In the genomic region with DNA sequence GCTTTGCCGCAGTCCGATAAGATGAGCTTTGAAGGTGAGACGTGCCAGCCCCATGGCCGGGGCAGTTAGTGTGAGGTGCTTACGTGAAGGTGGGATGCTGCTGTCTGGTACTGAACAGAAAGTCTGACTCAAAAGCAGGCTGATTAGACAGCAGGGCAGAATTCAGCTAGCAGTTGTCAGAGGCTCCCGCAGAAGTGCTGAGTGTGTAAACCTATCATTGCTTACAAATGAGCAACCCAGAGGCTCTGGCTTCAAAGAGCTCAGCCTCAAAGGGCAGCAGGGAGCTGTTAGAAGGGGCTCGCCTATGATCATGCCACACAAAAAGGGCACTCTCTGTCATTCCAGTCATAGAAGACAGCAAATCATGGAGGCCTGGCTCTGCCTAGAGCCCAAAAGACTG, we compare ENCODE assay signal across 19 mouse cellular contexts.
DNase-seq lines count a peak whose midpoint lies in the region; ATAC-seq and TF ChIP-seq lines count a peak whose summit lies in the region.
"Had no signal": no experiment of that assay in that cellular context is flagged by ENCODE, and none has a peak within 500 bp of the region (broad histone marks: within the 10 kb centered on the region; RNA-seq: fewer than 3 reads in every experiment).

No protein-coding gene starts in this region.

- TF ChIP-seq POLR2A in brain, embryonic 14.5 days (IDR thresholded peaks at IDR 0.05; ENCODE audit: borderline replicate concordance, extremely low read depth, insufficient read depth, insufficient read length, poor library complexity, severe bottlenecking), result no peak

- no peaks in the 10 kb centered on the region for H3K36me3 ChIP-seq in hindbrain, embryonic 10.5 days
- H3K36me3 ChIP-seq in hindbrain, embryonic 11.5 days (ENCODE audit: control insufficient read depth, insufficient read depth, low read length), result no peaks in the 10 kb centered on the region
- no peaks in the 10 kb centered on the region for H3K36me3 ChIP-seq in forebrain, postnatal 0 days (ENCODE audit: insufficient read depth)
- H3K36me3 ChIP-seq in midbrain, embryonic 15.5 days (replicated peaks), result no peaks in the 10 kb centered on the region
- H3K36me3 ChIP-seq: embryonic facial prominence, embryonic 13.5 days; intestine, embryonic 15.5 days had no signal

- DNase-seq in hindbrain, embryonic 10.5 days (ENCODE audit: low spot score), result no peak
- no peak for DNase-seq in hindbrain, embryonic 11.5 days (ENCODE audit: low spot score)
- peak; percentile 84 for DNase-seq in brain, embryonic 14.5 days (ENCODE audit: low read depth)
- DNase-seq in forebrain, postnatal 0 days, result peak; percentile 51
- no peak for DNase-seq in urinary bladder, adult 18-20 months (ENCODE audit: low spot score in 2 of 2)
- DNase-seq: adrenal gland, postnatal 14 days; cerebellum, adult 8-10 months; heart, adult 2 months; heart, postnatal 10 days; layer of hippocampus, postnatal 36 days; liver; liver, postnatal 0 days had no signal

- H3K4me2 ChIP-seq in hindbrain, embryonic 11.5 days (replicated peaks; ENCODE audit: low read depth, low read length), result no peak overlapping the region
- H3K4me2 ChIP-seq in forebrain, postnatal 0 days (ENCODE audit: low read depth), result no peak overlapping the region
- peak overlapping the region; percentile 11; the same call in 1 of the 2 replicates for H3K4me2 ChIP-seq in midbrain, embryonic 15.5 days
- H3K4me2 ChIP-seq: embryonic facial prominence, embryonic 13.5 days; intestine, embryonic 15.5 days had no signal

- H3K4me3 ChIP-seq in hindbrain, embryonic 10.5 days, result no peak overlapping the region
- no peak overlapping the region for H3K4me3 ChIP-seq in hindbrain, embryonic 11.5 days (ENCODE audit: low read depth, low read length)
- H3K4me3 ChIP-seq in forebrain, postnatal 0 days (ENCODE audit: low read depth, low read length), result no peak overlapping the region
- no peak overlapping the region for H3K4me3 ChIP-seq in midbrain, embryonic 15.5 days
- H3K4me3 ChIP-seq: embryonic facial prominence, embryonic 13.5 days; heart, adult 2 months; intestine, embryonic 15.5 days had no signal

- 75% methylated on average over 7 of the region's 7 CpGs for WGBS in hindbrain, embryonic 10.5 days
- 64% methylated on average over 7 of the region's 7 CpGs for WGBS in hindbrain, embryonic 11.5 days
- 47% methylated on average over 7 of the region's 7 CpGs for WGBS in forebrain, postnatal 0 days
- WGBS in midbrain, embryonic 15.5 days, result 32% methylated on average over 7 of the region's 7 CpGs

- peak overlapping the region; percentile 23; the same call in 1 of the 2 replicates for H3K27ac ChIP-seq in hindbrain, embryonic 10.5 days
- H3K27ac ChIP-seq in hindbrain, embryonic 11.5 days (ENCODE audit: low read depth, low read length), result no peak overlapping the region; the same call in 1 of the 2 replicates
- H3K27ac ChIP-seq in forebrain, postnatal 0 days (ENCODE audit: low read depth, low read length), result peak overlapping the region; percentile 40; the same call in 1 of the 2 replicates
- peak overlapping the region; percentile 79 for H3K27ac ChIP-seq in midbrain, embryonic 15.5 days
- H3K27ac ChIP-seq: embryonic facial prominence, embryonic 13.5 days; heart, adult 2 months; intestine, embryonic 15.5 days; macrophage had no signal

- H3K4me1 ChIP-seq in hindbrain, embryonic 10.5 days (replicated peaks), result peaks cover 6% of the 10 kb centered on the region
- no peaks in the 10 kb centered on the region for H3K4me1 ChIP-seq in hindbrain, embryonic 11.5 days (replicated peaks; ENCODE audit: control insufficient read depth, insufficient read depth, low read length)
- no peaks in the 10 kb centered on the region for H3K4me1 ChIP-seq in forebrain, postnatal 0 days (ENCODE audit: insufficient read depth)
- peaks cover 20% of the 10 kb centered on the region for H3K4me1 ChIP-seq in midbrain, embryonic 15.5 days
- H3K4me1 ChIP-seq: embryonic facial prominence, embryonic 13.5 days; intestine, embryonic 15.5 days had no signal

- ATAC-seq in hindbrain, embryonic 11.5 days (ENCODE audit: low FRiP score), result no peak
- ATAC-seq in forebrain, postnatal 0 days, result peak; percentile 74
- ATAC-seq in midbrain, embryonic 15.5 days (replicated peaks), result peak; percentile 87
- ATAC-seq in CD4-positive, CD25-positive, alpha-beta regulatory T cell, adult 4 months, result no peak
- ATAC-seq: activated CD4-positive, CD25-positive, alpha-beta regulatory T cell, adult 4 months; intestine, embryonic 15.5 days; liver, postnatal 0 days; Patski had no signal

- H3K9me3 ChIP-seq in hindbrain, embryonic 10.5 days, result no peaks in the 10 kb centered on the region
- no peaks in the 10 kb centered on the region for H3K9me3 ChIP-seq in hindbrain, embryonic 11.5 days (ENCODE audit: control insufficient read depth, low read length)
- no peaks in the 10 kb centered on the region for H3K9me3 ChIP-seq in forebrain, postnatal 0 days (ENCODE audit: low read length)
- no peaks in the 10 kb centered on the region for H3K9me3 ChIP-seq in midbrain, embryonic 15.5 days
- H3K9me3 ChIP-seq: embryonic facial prominence, embryonic 13.5 days; intestine, embryonic 15.5 days had no signal

- TF ChIP-seq CTCF in brain, embryonic 14.5 days (IDR thresholded peaks at IDR 0.05; ENCODE audit: borderline replicate concordance, extremely low read depth, insufficient read depth, insufficient read length), result no peak
- no peak for TF ChIP-seq CTCF in forebrain, postnatal 0 days (IDR thresholded peaks at IDR 0.05; ENCODE audit: low read depth)

- no peak overlapping the region for H3K9ac ChIP-seq in hindbrain, embryonic 11.5 days (ENCODE audit: low read depth, low read length)
- no peak overlapping the region for H3K9ac ChIP-seq in forebrain, postnatal 0 days
- H3K9ac ChIP-seq in midbrain, embryonic 15.5 days, result no peak overlapping the region
- H3K9ac ChIP-seq: embryonic facial prominence, embryonic 13.5 days; intestine, embryonic 15.5 days; liver, postnatal 0 days had no signal

- no peaks in the 10 kb centered on the region for H3K27me3 ChIP-seq in hindbrain, embryonic 10.5 days (ENCODE audit: insufficient read depth, poor library complexity, severe bottlenecking)
- no peaks in the 10 kb centered on the region for H3K27me3 ChIP-seq in hindbrain, embryonic 11.5 days (ENCODE audit: control insufficient read depth, insufficient read depth, low read length)
- no peaks in the 10 kb centered on the region for H3K27me3 ChIP-seq in forebrain, postnatal 0 days (ENCODE audit: insufficient read depth, low read length)
- no peaks in the 10 kb centered on the region for H3K27me3 ChIP-seq in midbrain, embryonic 15.5 days (replicated peaks)
- H3K27me3 ChIP-seq: embryonic facial prominence, embryonic 13.5 days; intestine, embryonic 15.5 days had no signal

Comparison
In these comparisons a context has a peak if more than half of its experiments do, and no peak if none do; other contexts are left out.
1. DNase-seq: peak in brain, embryonic 14.5 days (single experiment) and forebrain, postnatal 0 days (single experiment); none in hindbrain, embryonic 10.5 days (single experiment), hindbrain, embryonic 11.5 days (single experiment) and urinary bladder, adult 18-20 months (0 of 2).
2. ATAC-seq: peak in forebrain, postnatal 0 days (single experiment) and midbrain, embryonic 15.5 days (single experiment); none in hindbrain, embryonic 11.5 days (single experiment) and CD4-positive, CD25-positive, alpha-beta regulatory T cell, adult 4 months (single experiment).